In genomic region chr2:35624380-35625006, GRCm38 (mm10) we compare ENCODE assay signal across 8 mouse cellular contexts.
DNase-seq lines count a peak whose midpoint lies in the region; ATAC-seq lines count a peak whose summit lies in the region.
"Had no signal": no experiment of that assay in that cellular context is flagged by ENCODE, and none has a peak within 500 bp of the region (broad histone marks: within the 10 kb centered on the region; RNA-seq: fewer than 3 reads in every experiment).

No protein-coding gene starts in this region.

- DNase-seq in kidney, postnatal 4 days, result no peak
- DNase-seq in cerebellum, adult 11-12 months, result peak; percentile 95
- no peak for DNase-seq in left cerebral cortex, adult 11 months (ENCODE audit: low spot score)

- peaks cover 9% of the 10 kb centered on the region; the same call in 1 of the 2 replicates for H3K36me3 ChIP-seq in kidney, embryonic 15.5 days
- peaks cover 17% of the 10 kb centered on the region for H3K36me3 ChIP-seq in limb, embryonic 13.5 days

- peaks cover 89% of the 10 kb centered on the region for H3K4me1 ChIP-seq in kidney, embryonic 15.5 days
- peaks cover 86% of the 10 kb centered on the region for H3K4me1 ChIP-seq in limb, embryonic 13.5 days

- ATAC-seq in kidney, embryonic 15.5 days (replicated peaks; ENCODE audit: low FRiP score), result no peak
- ATAC-seq in common myeloid progenitor, adult 5-6 weeks (replicated peaks; ENCODE audit: low read depth, poor library complexity, severe bottlenecking), result peak; percentile 50
- no peak for ATAC-seq in limb, embryonic 13.5 days (ENCODE audit: low FRiP score, low read depth)
- no peak for ATAC-seq in CD4-positive, CD25-positive, alpha-beta regulatory T cell, adult 4 months
- ATAC-seq: midbrain, embryonic 16.5 days had no signal

- no peak overlapping the region for H3K4me3 ChIP-seq in kidney, embryonic 15.5 days (replicated peaks)
- H3K4me3 ChIP-seq in limb, embryonic 13.5 days, result peak overlapping the region; percentile 90

- H3K9ac ChIP-seq in kidney, embryonic 15.5 days, result no peak overlapping the region
- H3K9ac ChIP-seq in limb, embryonic 13.5 days, result peak overlapping the region; percentile 96; the same call in 1 of the 2 replicates

- WGBS in kidney, embryonic 15.5 days, result 49% methylated on average over 5 of the region's 5 CpGs
- 59% methylated on average over 5 of the region's 5 CpGs for WGBS in limb, embryonic 13.5 days

- H3K9me3 ChIP-seq in kidney, embryonic 15.5 days (replicated peaks), result no peaks in the 10 kb centered on the region
- no peaks in the 10 kb centered on the region for H3K9me3 ChIP-seq in limb, embryonic 13.5 days

- H3K27me3 ChIP-seq in kidney, embryonic 15.5 days, result no peaks in the 10 kb centered on the region
- no peaks in the 10 kb centered on the region for H3K27me3 ChIP-seq in limb, embryonic 13.5 days

- peak overlapping the region; percentile 77 for H3K4me2 ChIP-seq in kidney, embryonic 15.5 days
- H3K4me2 ChIP-seq in limb, embryonic 13.5 days (replicated peaks), result peak overlapping the region; percentile 80

- H3K27ac ChIP-seq in kidney, embryonic 15.5 days, result no peak overlapping the region
- no peak overlapping the region for H3K27ac ChIP-seq in limb, embryonic 13.5 days
